Mouse (Mus musculus) gastrocnemius, postnatal 14 days (tissue): Measurements from ENCODE around the gene Col8a1. TPM values are rescaled to one million over a fixed set of nuclear protein-coding genes. Genes with fewer than 3 reads are reported as not detected.

Experiments
- DNase-seq: peaks from one replicate; pipeline ENCODE4 v3.0.0; 2021; ENCODE audit warnings: mixed read lengths
- intact Hi-C: fragments of 180-260 bp; cut with DNase I; formaldehyde crosslinking; loops from one replicate; pipeline ENCODE4 v1.15.1; 2025; ENCODE audit warnings: low total_unique reads
- total RNA-seq, 2 experiments: library from RNA; stranded (reverse); gene quantifications; 2 replicates each; pipeline ENCODE4 v1.2.3; 2021

Col8a1 gene
- total RNA-seq, 2 experiments from 2014 or later, result 4.8 to 7.8 TPM

GRCm38 (mm10) chr16:57693906-57694522, 60.5 kb downstream of the Col8a1 start:
- intact Hi-C loops, result no loop called here
- no peak for DNase-seq

- no peak for DNase-seq
- intact Hi-C loops, result no loop called here
Measured at GRCm38 (mm10) chr16:57685790-57686399, 68.6 kb downstream of the Col8a1 start.

- intact Hi-C loops, result no loop called here
- no peak for DNase-seq
Measured at GRCm38 (mm10) chr16:57672251-57672650, 82.3 kb downstream of the Col8a1 start.

- intact Hi-C loops, result no loop called here
- no peak for DNase-seq
Measured at GRCm38 (mm10) chr16:57671637-57672036, 82.9 kb downstream of the Col8a1 start.

GRCm38 (mm10) chr16:57669348-57669747, 85.2 kb downstream of the Col8a1 start:
- intact Hi-C loops, result no loop called here
- DNase-seq, result no peak

- intact Hi-C loops, result no loop called here
- DNase-seq, result no peak
Measured at GRCm38 (mm10) chr16:57662661-57663060, 91.9 kb downstream of the Col8a1 start.

GRCm38 (mm10) chr16:57649888-57650287, 104.6 kb downstream of the Col8a1 start:
- intact Hi-C loops, result no loop called here

GRCm38 (mm10) chr16:57641346-57641885, 113.1 kb downstream of the Col8a1 start:
- intact Hi-C loops, result no loop called here
- DNase-seq, result no peak

More at GRCm38 (mm10) chr16:57649888-57650287, 104.6 kb downstream of the Col8a1 start:
- DNase-seq, result no peak

GRCm38 (mm10) chr16:57634766-57635165, 119.8 kb downstream of the Col8a1 start:
- intact Hi-C loops, result loop anchor here (5.0 kb wide), 1 partner anchor 648 kb away; no protein-coding TSS in a partner anchor
- no peak for DNase-seq

GRCm38 (mm10) chr16:57634191-57634590, 120.3 kb downstream of the Col8a1 start:
- peak; percentile 64 for DNase-seq
- intact Hi-C loops, result loop anchor here (5.0 kb wide), 1 partner anchor 648 kb away; no protein-coding TSS in a partner anchor

GRCm38 (mm10) chr16:57611768-57612167, 142.8 kb downstream of the Col8a1 start:
- intact Hi-C loops, result no loop called here
- DNase-seq, result no peak

- peak; percentile 80 for DNase-seq
- intact Hi-C loops, result no loop called here
Measured at GRCm38 (mm10) chr16:57606444-57607227, 147.9 kb downstream of the Col8a1 start, which contains the start of gene Cmss1. Gene Cmss1, minus strand, starts transcription at chr16:57606864.

- no peak for DNase-seq
- intact Hi-C loops, result no loop called here
Measured at GRCm38 (mm10) chr16:57601031-57601430, 153.5 kb downstream of the Col8a1 start.

GRCm38 (mm10) chr16:57597295-57597957, 157.1 kb downstream of the Col8a1 start:
- intact Hi-C loops, result no loop called here
- no peak for DNase-seq

- intact Hi-C loops, result loop anchor here (5.0 kb wide), 1 partner anchor 351 kb away; no protein-coding TSS in a partner anchor
- DNase-seq, result no peak
Measured at GRCm38 (mm10) chr16:57593422-57594157, 160.9 kb downstream of the Col8a1 start.

GRCm38 (mm10) chr16:57585201-57585600, 169.3 kb downstream of the Col8a1 start:
- intact Hi-C loops, result no loop called here
- DNase-seq, result no peak

GRCm38 (mm10) chr16:57582008-57582407, 172.5 kb downstream of the Col8a1 start:
- intact Hi-C loops, result no loop called here

GRCm38 (mm10) chr16:57580041-57580440, 174.5 kb downstream of the Col8a1 start:
- DNase-seq, result no peak
- intact Hi-C loops, result no loop called here

More at GRCm38 (mm10) chr16:57582008-57582407, 172.5 kb downstream of the Col8a1 start:
- DNase-seq, result no peak

GRCm38 (mm10) chr16:57577519-57577918, 177.0 kb downstream of the Col8a1 start:
- intact Hi-C loops, result no loop called here
- no peak for DNase-seq
